Mouse (Mus musculus): ENCODE data around the gene Krt35. TPM values are rescaled to one million over a fixed set of nuclear protein-coding genes. Genes with fewer than 3 reads are reported as not detected.

The Krt35 gene
- polyA plus RNA-seq (2021; fragmentation: Nextera tagmentation), result not detected in 2 replicates
- long read RNA-seq, experiment 1, result 0 reads
- long read RNA-seq, experiment 2, result 0 reads

DNA sequence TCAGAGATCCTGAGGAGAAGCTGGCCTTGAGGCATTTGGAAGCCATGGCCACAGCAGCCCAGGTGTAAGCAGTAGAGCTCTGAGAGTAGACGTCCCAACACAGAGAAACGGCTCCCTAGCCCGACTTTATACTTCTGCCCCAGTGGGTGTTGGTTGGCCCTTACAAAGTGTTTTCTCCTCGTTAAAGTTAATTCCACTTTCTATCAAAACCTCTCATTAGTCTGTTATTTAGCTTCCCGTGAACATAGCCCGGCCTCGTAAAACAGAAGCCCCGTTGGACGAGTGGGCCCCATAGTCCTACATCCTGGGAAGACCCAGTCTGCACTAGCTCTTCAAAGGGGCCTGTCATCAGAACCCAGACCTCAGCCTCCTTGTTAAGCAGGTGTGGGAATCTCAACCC is at the start of gene Krt35:
TSS of gene Krt35 (minus strand) at position 101 of the 400 bp plus-strand sequence.

DNA sequence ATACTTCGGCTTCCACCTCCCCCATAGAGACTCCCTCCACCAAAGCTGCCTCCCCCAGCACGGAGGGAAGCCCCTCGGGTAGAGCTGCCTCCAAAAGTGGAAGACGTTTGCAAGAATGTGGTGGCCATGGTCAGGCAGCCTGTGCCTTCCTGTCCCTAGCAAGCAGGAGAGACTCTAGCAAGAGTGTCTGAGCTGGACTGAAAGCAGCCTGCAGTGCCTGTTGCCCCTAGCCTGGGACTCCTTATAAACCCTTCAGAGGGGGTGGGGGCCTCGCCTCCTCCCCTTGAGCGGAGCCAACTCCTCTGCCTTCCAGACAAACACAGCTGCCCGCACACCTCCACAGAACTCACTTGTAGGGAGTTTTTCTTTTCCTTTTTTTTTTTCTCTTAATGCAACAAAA is 39.7 kb upstream of the Krt35 start, which contains the start of gene Krt15:
TSS of gene Krt15 (minus strand) at position 198 of the 400 bp plus-strand sequence.

DNA sequence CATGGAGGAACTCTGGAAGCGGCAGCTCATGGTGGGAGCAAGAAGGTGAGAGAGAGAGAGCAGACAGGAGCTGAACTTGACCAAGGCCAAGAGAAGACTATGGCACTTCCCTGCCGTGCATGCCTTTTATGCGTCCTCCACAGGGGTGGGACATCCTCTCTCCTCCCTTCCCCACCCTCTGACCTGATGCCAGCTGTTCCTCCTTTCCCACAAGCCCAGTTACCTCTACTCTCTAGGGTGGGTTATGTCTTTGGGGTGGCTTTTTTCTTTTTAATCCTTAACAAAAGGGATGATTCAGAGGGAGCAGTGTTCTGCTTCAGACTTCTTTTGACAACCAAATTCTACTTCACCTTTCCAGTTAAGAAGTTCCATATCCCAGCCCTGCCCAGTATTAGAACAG is 25.4 kb upstream of the Krt35 start, which contains the start of gene Krt13:
TSS of gene Krt13 (minus strand) at position 101 of the 400 bp plus-strand sequence.

DNA sequence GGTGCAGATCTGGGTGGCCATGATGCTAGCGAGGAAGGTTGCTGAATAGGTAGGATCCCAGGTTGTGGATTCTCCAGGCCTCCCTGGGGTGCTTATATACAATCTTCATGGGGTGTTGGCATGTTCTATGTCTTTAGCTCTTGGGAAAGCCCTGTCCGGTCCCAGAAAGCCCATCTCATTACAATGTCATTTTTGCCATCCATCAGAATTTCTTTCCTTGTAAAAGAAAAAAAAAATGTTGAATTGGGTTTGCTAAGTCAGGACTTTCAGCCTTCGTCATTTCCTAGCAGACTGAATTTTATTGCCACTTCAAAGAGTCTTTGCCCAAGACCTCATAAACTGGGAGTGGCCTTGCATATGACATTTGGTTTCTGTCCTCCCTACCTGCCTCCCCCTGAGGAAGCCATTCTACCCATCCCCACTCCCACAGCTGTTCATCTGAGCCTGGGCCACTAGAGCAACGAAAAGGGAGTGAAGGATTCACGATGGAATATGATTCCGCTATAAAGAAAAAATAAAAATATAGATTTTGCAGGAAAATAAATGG is 9.6 kb upstream of the Krt35 start, which contains the start of gene Krt36:
TSS of gene Krt36 (minus strand) at position 51 of the 547 bp plus-strand sequence.

DNA sequence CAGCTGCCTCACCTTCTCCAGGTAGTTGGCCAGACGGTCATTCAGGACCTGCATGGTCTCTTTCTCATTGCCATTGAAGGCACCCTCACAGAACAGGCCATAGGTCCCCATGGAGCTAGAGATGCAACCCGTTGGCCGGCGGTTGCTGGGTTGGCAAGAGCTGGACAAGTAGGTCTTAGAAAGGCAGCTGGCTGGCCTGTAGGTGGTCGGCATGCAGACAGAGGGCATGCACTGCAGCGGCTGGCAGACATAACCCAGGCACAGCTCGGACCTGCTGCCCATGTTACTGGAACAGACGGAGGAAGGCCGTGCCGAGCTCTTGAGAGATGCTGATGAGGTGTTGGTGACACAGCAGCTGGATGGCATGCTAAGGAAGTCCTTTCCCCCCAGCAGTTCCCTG is 8.2 kb downstream of the Krt35 start, which contains the start of gene Krt32:
TSS of gene Krt32 (minus strand) at position 366 of the 400 bp plus-strand sequence.

DNA sequence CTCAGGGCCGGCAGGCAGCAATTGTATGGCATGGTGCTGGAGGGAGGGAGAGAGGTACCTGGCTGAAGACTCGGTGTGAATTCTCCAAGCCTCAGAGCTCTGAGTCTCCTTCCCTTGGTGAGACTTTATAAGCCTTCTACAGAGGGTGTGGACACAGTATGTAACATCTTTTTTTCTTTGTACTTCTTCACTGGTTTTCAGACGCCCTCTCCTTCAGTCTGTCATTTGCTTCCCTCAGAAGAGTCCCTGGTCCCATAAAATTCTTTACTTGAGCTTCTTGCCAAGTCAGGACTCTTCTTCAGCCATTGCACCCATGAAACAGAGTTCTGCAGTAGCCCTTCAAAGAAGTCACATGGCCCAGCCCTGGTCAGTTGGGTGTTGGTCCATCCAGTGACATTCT is 45.6 kb downstream of the Krt35 start, which contains the start of gene Krt31:
TSS of gene Krt31 (minus strand) at position 101 of the 400 bp plus-strand sequence.

Other genes starting within 250 kb of the Krt35 start
- not detected in 2 replicates for gene Krtap4-16, start 244.6 kb downstream of the Krt35 start, polyA plus RNA-seq (2021; fragmentation: Nextera tagmentation)
- not detected in 2 replicates for gene Gm11568, start 238.3 kb downstream of the Krt35 start, polyA plus RNA-seq (2021; fragmentation: Nextera tagmentation)
- not detected in 2 replicates for gene Gm11559, start 231.8 kb downstream of the Krt35 start, polyA plus RNA-seq (2021; fragmentation: Nextera tagmentation)
- gene Krtap9-1, start 222.9 kb downstream of the Krt35 start, polyA plus RNA-seq (2021; fragmentation: Nextera tagmentation), result not detected in 2 replicates
- not detected in 2 replicates for gene Gm11567, start 217.1 kb downstream of the Krt35 start, polyA plus RNA-seq (2021; fragmentation: Nextera tagmentation)
- not detected in 2 replicates for gene Krtap31-1, start 188.3 kb downstream of the Krt35 start, polyA plus RNA-seq (2021; fragmentation: Nextera tagmentation)
- gene Gm11565, start 181.5 kb downstream of the Krt35 start, polyA plus RNA-seq (2021; fragmentation: Nextera tagmentation), result not detected in 2 replicates
- gene Krtap31-2, start 159.9 kb downstream of the Krt35 start, polyA plus RNA-seq (2021; fragmentation: Nextera tagmentation), result not detected in 2 replicates
- not detected in 2 replicates for gene Krtap9-5, start 147.8 kb downstream of the Krt35 start, polyA plus RNA-seq (2021; fragmentation: Nextera tagmentation)
- gene Krtap29-1, start 117.2 kb downstream of the Krt35 start, polyA plus RNA-seq (2021; fragmentation: Nextera tagmentation), result not detected in 2 replicates
- not detected in 2 replicates for gene Krtap16-1, start 109.6 kb downstream of the Krt35 start, polyA plus RNA-seq (2021; fragmentation: Nextera tagmentation)
- gene Krtap17-1, start 102.2 kb downstream of the Krt35 start, polyA plus RNA-seq (2021; fragmentation: Nextera tagmentation), result not detected in 2 replicates
- not detected in 2 replicates for gene Krt33a, start 80.0 kb downstream of the Krt35 start, polyA plus RNA-seq (2021; fragmentation: Nextera tagmentation)
- gene Krt33b, start 66.4 kb downstream of the Krt35 start, polyA plus RNA-seq (2021; fragmentation: Nextera tagmentation), result not detected in 2 replicates
- gene Krt34, start 54.7 kb downstream of the Krt35 start, polyA plus RNA-seq (2021; fragmentation: Nextera tagmentation), result not detected in 2 replicates
- 0.16 TPM in 1 of 2 replicates, not detected in the other for gene Krt31, start 45.7 kb downstream of the Krt35 start, polyA plus RNA-seq (2021; fragmentation: Nextera tagmentation)
- not detected in 2 replicates for gene Krt32, start 8.0 kb downstream of the Krt35 start, polyA plus RNA-seq (2021; fragmentation: Nextera tagmentation)
- gene Krt36, start 9.4 kb upstream of the Krt35 start, polyA plus RNA-seq (2021; fragmentation: Nextera tagmentation), result not detected in 2 replicates
- gene Krt13, start 25.3 kb upstream of the Krt35 start, polyA plus RNA-seq (2021; fragmentation: Nextera tagmentation), result not detected in 2 replicates
- 0.11 and 0.40 TPM in 2 replicates for gene Krt15, start 39.7 kb upstream of the Krt35 start, polyA plus RNA-seq (2021; fragmentation: Nextera tagmentation)
- gene Krt19, start 52.4 kb upstream of the Krt35 start, polyA plus RNA-seq (2021; fragmentation: Nextera tagmentation), result not detected in 2 replicates
- gene Krt9, start 97.0 kb upstream of the Krt35 start, polyA plus RNA-seq (2021; fragmentation: Nextera tagmentation), result 0.22 and 0.24 TPM in 2 replicates
- gene Krt14, start 111.3 kb upstream of the Krt35 start, polyA plus RNA-seq (2021; fragmentation: Nextera tagmentation), result not detected in 2 replicates
- not detected in 2 replicates for gene Krt16, start 152.7 kb upstream of the Krt35 start, polyA plus RNA-seq (2021; fragmentation: Nextera tagmentation)
- 0.29 and 0.43 TPM in 2 replicates for gene Krt17, start 164.8 kb upstream of the Krt35 start, polyA plus RNA-seq (2021; fragmentation: Nextera tagmentation)
- not detected in 2 replicates for gene Krt42, start 173.6 kb upstream of the Krt35 start, polyA plus RNA-seq (2021; fragmentation: Nextera tagmentation)
- 534 and 1,722 TPM in 2 replicates for gene Eif1, start 223.6 kb upstream of the Krt35 start, polyA plus RNA-seq (2021; fragmentation: Nextera tagmentation)
- not detected in 2 replicates for gene Gast, start 238.2 kb upstream of the Krt35 start, polyA plus RNA-seq (2021; fragmentation: Nextera tagmentation)